Mouse (Mus musculus): ENCODE data around the gene Lap3. TPM values are rescaled to one million over a fixed set of nuclear protein-coding genes. Genes with fewer than 3 reads are reported as not detected.

The Lap3 gene
- polyA plus RNA-seq, 1 experiment from 2014 or later: 50.3 TPM

DNA sequence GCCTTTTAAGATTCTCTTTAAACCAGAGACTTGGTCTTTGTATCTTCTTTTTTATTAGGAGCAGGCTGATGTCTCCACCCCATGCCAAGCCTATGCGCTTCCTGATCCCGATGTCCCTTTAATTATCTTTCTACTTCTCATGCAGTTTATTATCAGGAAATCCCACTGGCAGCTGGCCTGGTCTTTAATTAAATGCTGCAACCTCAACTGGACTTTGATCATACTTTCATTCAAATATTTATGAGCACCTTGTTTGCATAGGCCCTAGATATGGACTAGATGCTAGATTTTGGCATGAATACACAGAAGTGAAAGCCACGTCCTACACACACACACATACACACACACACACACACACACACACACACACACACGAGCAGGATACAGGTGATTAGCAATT is 1.4 kb upstream of the Lap3 start:
- no peaks in the 10 kb centered on the region; the same call in 1 of the 2 replicates for H3K36me3 ChIP-seq (replicated peaks; ENCODE audit: insufficient read depth, low read length)
- H3K4me2 ChIP-seq (ENCODE audit: low read depth, low read length): no peak overlapping the region
- no peak overlapping the region for H3K27ac ChIP-seq (ENCODE audit: low read depth)
- no peak overlapping the region for H3K4me3 ChIP-seq (ENCODE audit: low read depth, low read length)
- no peaks in the 10 kb centered on the region for H3K27me3 ChIP-seq (ENCODE audit: insufficient read depth, low read length)
- TF ChIP-seq CTCF (IDR thresholded peaks at IDR 0.05; ENCODE audit: low read depth) (no peak), EP300 (IDR thresholded peaks at IDR 0.05; ENCODE audit: low read depth) (no peak)
- H3K9ac ChIP-seq (replicated peaks): no peak overlapping the region
- peaks cover 14% of the 10 kb centered on the region for H3K4me1 ChIP-seq (ENCODE audit: insufficient read depth)
- DNase-seq (no peak), ATAC-seq (no peak)
- 55% methylated on average over 4 of the region's 4 CpGs for WGBS (ENCODE audit: insufficient replicate concordance)
- H3K9me3 ChIP-seq (ENCODE audit: low read length): no peaks in the 10 kb centered on the region

- H3K4me1 ChIP-seq (ENCODE audit: insufficient read depth): peaks cover 14% of the 10 kb centered on the region
- H3K4me2 ChIP-seq (ENCODE audit: low read depth, low read length): peak overlapping the region; percentile 95
- peak overlapping the region; percentile 88; the same call in 1 of the 2 replicates for H3K27ac ChIP-seq (ENCODE audit: low read depth)
- H3K27me3 ChIP-seq (ENCODE audit: insufficient read depth, low read length): no peaks in the 10 kb centered on the region
- peak overlapping the region; percentile 82 for H3K9ac ChIP-seq (replicated peaks)
- no peaks in the 10 kb centered on the region for H3K9me3 ChIP-seq (ENCODE audit: low read length)
- ATAC-seq (no peak), DNase-seq (no peak)
- TF ChIP-seq CTCF (IDR thresholded peaks at IDR 0.05; ENCODE audit: low read depth): no peak
- no peak for TF ChIP-seq EP300 (IDR thresholded peaks at IDR 0.05; ENCODE audit: low read depth)
- H3K36me3 ChIP-seq (replicated peaks; ENCODE audit: insufficient read depth, low read length): peaks cover 7% of the 10 kb centered on the region; the same call in 1 of the 2 replicates
- WGBS (ENCODE audit: insufficient replicate concordance): 51% methylated on average over 9 of the region's 9 CpGs
- H3K4me3 ChIP-seq (ENCODE audit: low read depth, low read length): peak overlapping the region; percentile 65
Observed at GRCm38 (mm10) chr5:45494093-45494755, 1.1 kb downstream of the Lap3 start.

GRCm38 (mm10) chr5:45495429-45495975 is 2.3 kb downstream of the Lap3 start:
- Histone ChIP-seq H3K4me2 (ENCODE audit: low read depth, low read length) (0 out of 2 replicates have a peak overlapping the region, but pooled peaks have one; percentile 2), H3K9me3 (ENCODE audit: low read length) (no peaks in the 10 kb centered on the region), H3K4me3 (ENCODE audit: low read depth, low read length) (no peak overlapping the region), H3K27ac (ENCODE audit: low read depth) (no peak overlapping the region), H3K4me1 (ENCODE audit: insufficient read depth) (peaks cover 14% of the 10 kb centered on the region), H3K27me3 (ENCODE audit: insufficient read depth, low read length) (no peaks in the 10 kb centered on the region), H3K9ac (replicated peaks) (no peak overlapping the region), H3K36me3 (replicated peaks; ENCODE audit: insufficient read depth, low read length) (peaks cover 10% of the 10 kb centered on the region)
- no peak for DNase-seq
- TF ChIP-seq CTCF (IDR thresholded peaks at IDR 0.05; ENCODE audit: low read depth) (no peak), EP300 (IDR thresholded peaks at IDR 0.05; ENCODE audit: low read depth) (no peak)
- 77% methylated on average over 3 of the region's 3 CpGs for WGBS (ENCODE audit: insufficient replicate concordance)
- ATAC-seq: no peak

- H3K9ac ChIP-seq (replicated peaks): no peak overlapping the region
- H3K27ac ChIP-seq (ENCODE audit: low read depth): no peak overlapping the region
- DNase-seq (no peak), ATAC-seq (no peak)
- no peaks in the 10 kb centered on the region for H3K9me3 ChIP-seq (ENCODE audit: low read length)
- no peak overlapping the region for H3K4me3 ChIP-seq (ENCODE audit: low read depth, low read length)
- H3K4me1 ChIP-seq (ENCODE audit: insufficient read depth): peaks cover 14% of the 10 kb centered on the region
- peaks cover 14% of the 10 kb centered on the region for H3K36me3 ChIP-seq (replicated peaks; ENCODE audit: insufficient read depth, low read length)
- TF ChIP-seq CTCF (IDR thresholded peaks at IDR 0.05; ENCODE audit: low read depth): no peak
- TF ChIP-seq EP300 (IDR thresholded peaks at IDR 0.05; ENCODE audit: low read depth): no peak
- no peaks in the 10 kb centered on the region for H3K27me3 ChIP-seq (ENCODE audit: insufficient read depth, low read length)
- H3K4me2 ChIP-seq (ENCODE audit: low read depth, low read length): no peak overlapping the region
Observed at GRCm38 (mm10) chr5:45496042-45496441, 2.9 kb downstream of the Lap3 start.

GRCm38 (mm10) chr5:45496479-45496878 is 3.3 kb downstream of the Lap3 start:
- no peak overlapping the region for H3K9ac ChIP-seq (replicated peaks)
- ATAC-seq (no peak), DNase-seq (no peak)
- H3K4me1 ChIP-seq (ENCODE audit: insufficient read depth): peaks cover 14% of the 10 kb centered on the region
- H3K27me3 ChIP-seq (ENCODE audit: insufficient read depth, low read length): no peaks in the 10 kb centered on the region
- no peak overlapping the region for H3K4me2 ChIP-seq (ENCODE audit: low read depth, low read length)
- no peak overlapping the region for H3K4me3 ChIP-seq (ENCODE audit: low read depth, low read length)
- peaks cover 14% of the 10 kb centered on the region for H3K36me3 ChIP-seq (replicated peaks; ENCODE audit: insufficient read depth, low read length)
- H3K9me3 ChIP-seq (ENCODE audit: low read length): no peaks in the 10 kb centered on the region
- H3K27ac ChIP-seq (ENCODE audit: low read depth): peak overlapping the region; percentile 22; the same call in 1 of the 2 replicates
- no peak for TF ChIP-seq CTCF (IDR thresholded peaks at IDR 0.05; ENCODE audit: low read depth)
- no peak for TF ChIP-seq EP300 (IDR thresholded peaks at IDR 0.05; ENCODE audit: low read depth)
- WGBS (ENCODE audit: insufficient replicate concordance): 78% methylated on average over 4 of the region's 4 CpGs

GRCm38 (mm10) chr5:45496930-45497550 is 3.9 kb downstream of the Lap3 start:
- Histone ChIP-seq H3K27me3 (ENCODE audit: insufficient read depth, low read length) (no peaks in the 10 kb centered on the region), H3K27ac (ENCODE audit: low read depth) (peak overlapping the region; percentile 22; the same call in 1 of the 2 replicates), H3K4me3 (ENCODE audit: low read depth, low read length) (no peak overlapping the region), H3K4me1 (ENCODE audit: insufficient read depth) (peaks cover 14% of the 10 kb centered on the region), H3K36me3 (replicated peaks; ENCODE audit: insufficient read depth, low read length) (peaks cover 18% of the 10 kb centered on the region), H3K4me2 (ENCODE audit: low read depth, low read length) (no peak overlapping the region), H3K9me3 (ENCODE audit: low read length) (no peaks in the 10 kb centered on the region), H3K9ac (replicated peaks) (no peak overlapping the region)
- TF ChIP-seq EP300 (IDR thresholded peaks at IDR 0.05; ENCODE audit: low read depth): no peak
- no peak for TF ChIP-seq CTCF (IDR thresholded peaks at IDR 0.05; ENCODE audit: low read depth)
- DNase-seq (no peak), ATAC-seq (no peak)
- 73% methylated on average over 12 of the region's 12 CpGs for WGBS (ENCODE audit: insufficient replicate concordance)
